Mouse (Mus musculus) hindbrain, embryonic 15.5 days (tissue): ENCODE data around the gene Atcay. TPM values are rescaled to one million over a fixed set of nuclear protein-coding genes. Genes with fewer than 3 reads are reported as not detected.
A peak's percentile ranks its signal among the peaks of the same experiment; 100 is the strongest.

Source experiments
- microRNA-seq: library from miRNA; unstranded; fragments of <30 nt; microRNA quantifications from one replicate; pipeline ENCODE4, GENCODE M21; 2016
- polyA plus RNA-seq: library from polyadenylated mRNA; unstranded; fragments of >200 nt; fragmentation: Nextera tagmentation; extraction: Ambion mirVana; gene quantifications from 2 replicates; pipeline ENCODE4 v1.2.1, GENCODE M21; 2015

The Atcay gene
- polyA plus RNA-seq, 1 experiment from 2014 or later: 85.5 TPM

Small RNA genes within 50 kb of the gene (microRNA-seq; reads per million reads assigned to microRNA genes)
- 21.1 reads per million, percentile 34 among the genes with 10 or more reads in this experiment for gene Mir3057

Other genes starting within 250 kb of the Atcay start
- gene Gng7, start 215.9 kb downstream of the Atcay start, polyA plus RNA-seq: 19.1 and 21.4 TPM in 2 replicates
- gene Diras1, start 205.2 kb downstream of the Atcay start, polyA plus RNA-seq: 71.6 and 81.6 TPM in 2 replicates
- gene Slc39a3, start 193.4 kb downstream of the Atcay start, polyA plus RNA-seq: 46.3 and 53.0 TPM in 2 replicates
- 310 and 331 TPM in 2 replicates for gene Sgta, start 170.7 kb downstream of the Atcay start, polyA plus RNA-seq
- gene Thop1, start 160.8 kb downstream of the Atcay start, polyA plus RNA-seq: 51.2 and 51.3 TPM in 2 replicates
- gene Creb3l3, start 132.0 kb downstream of the Atcay start, polyA plus RNA-seq: 0.30 and 0.39 TPM in 2 replicates
- gene Map2k2, start 124.9 kb downstream of the Atcay start, polyA plus RNA-seq: 248 and 259 TPM in 2 replicates
- 15.3 and 16.2 TPM in 2 replicates for gene Zbtb7a, start 95.6 kb downstream of the Atcay start, polyA plus RNA-seq
- 52.2 and 61.2 TPM in 2 replicates for gene Pias4, start 62.9 kb downstream of the Atcay start, polyA plus RNA-seq
- gene Eef2, start 54.2 kb downstream of the Atcay start, polyA plus RNA-seq: 532 and 536 TPM in 2 replicates
- 69.7 and 70.1 TPM in 2 replicates for gene Dapk3, start 47.8 kb downstream of the Atcay start, polyA plus RNA-seq
- 0.13 and 0.31 TPM in 2 replicates for gene 4930442H23Rik, start 47.0 kb downstream of the Atcay start, polyA plus RNA-seq
- gene Nmrk2, start 28.8 kb downstream of the Atcay start, polyA plus RNA-seq: 0.10 TPM in 1 of 2 replicates, not detected in the other
- 30.3 and 34.0 TPM in 2 replicates for gene Zfr2, start 2.3 kb upstream of the Atcay start, polyA plus RNA-seq
- gene Matk, start 22.1 kb upstream of the Atcay start, polyA plus RNA-seq: 43.8 and 49.7 TPM in 2 replicates
- gene Mrpl54, start 36.1 kb upstream of the Atcay start, polyA plus RNA-seq: 121 and 144 TPM in 2 replicates
- gene Apba3, start 36.1 kb upstream of the Atcay start, polyA plus RNA-seq: 38.3 and 38.6 TPM in 2 replicates
- gene Tjp3, start 60.7 kb upstream of the Atcay start, polyA plus RNA-seq: 5.9 and 6.2 TPM in 2 replicates
- gene Pip5k1c, start 62.1 kb upstream of the Atcay start, polyA plus RNA-seq: 130 and 151 TPM in 2 replicates
- gene Cactin, start 90.3 kb upstream of the Atcay start, polyA plus RNA-seq: 33.8 and 35.1 TPM in 2 replicates
- gene Tbxa2r, start 97.9 kb upstream of the Atcay start, polyA plus RNA-seq: 4.7 and 5.2 TPM in 2 replicates
- gene Gipc3, start 112.4 kb upstream of the Atcay start, polyA plus RNA-seq: not detected in 2 replicates
- 39.0 and 39.9 TPM in 2 replicates for gene Hmg20b, start 119.6 kb upstream of the Atcay start, polyA plus RNA-seq
- 21.0 and 21.1 TPM in 2 replicates for gene Mfsd12, start 126.7 kb upstream of the Atcay start, polyA plus RNA-seq
- gene 4930404N11Rik, start 135.0 kb upstream of the Atcay start, polyA plus RNA-seq: 1.1 TPM in 2 replicates
- 147 and 152 TPM in 2 replicates for gene Fzr1, start 147.7 kb upstream of the Atcay start, polyA plus RNA-seq
- 92.2 and 94.0 TPM in 2 replicates for gene Dohh, start 153.6 kb upstream of the Atcay start, polyA plus RNA-seq
- 6.2 and 6.6 TPM in 2 replicates for gene Gm48551, start 153.6 kb upstream of the Atcay start, polyA plus RNA-seq
- gene Gm48552, start 158.2 kb upstream of the Atcay start, polyA plus RNA-seq: 2.1 and 2.7 TPM in 2 replicates
- 1.4 and 1.8 TPM in 2 replicates for gene Smim24, start 162.2 kb upstream of the Atcay start, polyA plus RNA-seq
- gene Nfic, start 224.8 kb upstream of the Atcay start, polyA plus RNA-seq: 26.6 and 28.0 TPM in 2 replicates